Mouse (Mus musculus) T-helper 17 cell (primary cell): ENCODE data around the gene Calr3.

Experiments
- in situ Hi-C, 2 experiments: fragments of 300-600 bp; cut with MboI, MseI; formaldehyde crosslinking; loops; 1 replicate in 1 of 2; 2 replicates in 1 of 2; pipeline ENCODE4 v1.15.1; 2025; ENCODE audit warnings: high pct_unique_total_duplicates in 2 of 2

Gene Calr3

DNA sequence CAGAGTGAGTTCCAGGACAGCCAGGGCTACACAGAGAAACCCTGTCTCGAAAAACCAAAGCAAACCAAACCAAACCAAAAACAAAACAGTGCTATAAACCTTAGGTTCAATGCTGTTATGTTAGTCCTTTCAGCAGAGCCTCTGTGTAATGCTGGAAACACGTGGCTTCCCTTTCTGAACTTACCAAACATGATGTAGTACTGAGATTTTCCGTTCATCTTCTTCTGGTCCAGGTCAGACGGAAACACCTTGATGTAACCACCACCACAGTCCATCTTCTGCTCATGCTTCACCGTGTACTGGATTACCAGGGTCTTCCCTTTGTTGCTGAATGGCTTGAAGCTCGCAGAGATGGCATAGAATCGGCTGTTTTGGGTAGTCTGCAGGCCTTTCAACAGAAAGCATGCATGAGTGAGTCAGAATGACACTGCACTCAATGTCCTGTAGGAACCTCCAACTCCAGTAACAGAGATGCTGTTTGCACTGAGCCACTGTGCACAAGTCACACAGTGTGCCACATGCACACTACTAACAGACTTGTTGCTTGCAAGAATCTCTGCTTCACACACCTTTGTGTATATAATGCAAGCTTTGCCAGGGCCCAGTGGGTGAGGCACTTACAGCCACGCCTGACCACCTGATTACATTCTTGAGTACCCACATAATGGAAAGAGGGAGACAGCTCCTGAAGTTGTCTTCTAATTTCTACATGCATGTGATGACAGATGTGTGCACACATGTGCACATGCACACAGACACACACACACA is 5.2 kb downstream of the Calr3 start:
- in situ Hi-C loops = no loop called here

DNA sequence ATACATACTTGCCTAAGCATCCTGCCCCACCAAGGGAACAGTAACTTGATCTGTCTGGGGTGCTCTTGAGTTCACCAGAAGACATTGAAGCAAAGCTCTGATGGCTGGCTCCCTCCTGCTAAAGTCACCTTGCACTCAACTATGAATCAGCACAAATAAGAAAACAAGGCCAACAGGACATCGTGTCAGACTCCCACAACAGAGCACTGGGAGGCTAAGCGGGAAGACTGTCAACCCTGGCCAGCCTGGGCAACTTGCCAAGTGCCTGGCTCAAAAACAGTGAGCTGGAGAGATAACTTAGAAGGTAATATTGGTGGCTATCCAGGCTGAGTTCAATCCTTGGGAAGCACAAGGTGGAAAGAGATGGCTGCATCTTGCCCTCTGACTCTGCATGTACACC is 8.7 kb downstream of the Calr3 start:
- in situ Hi-C loops = no loop called here

DNA sequence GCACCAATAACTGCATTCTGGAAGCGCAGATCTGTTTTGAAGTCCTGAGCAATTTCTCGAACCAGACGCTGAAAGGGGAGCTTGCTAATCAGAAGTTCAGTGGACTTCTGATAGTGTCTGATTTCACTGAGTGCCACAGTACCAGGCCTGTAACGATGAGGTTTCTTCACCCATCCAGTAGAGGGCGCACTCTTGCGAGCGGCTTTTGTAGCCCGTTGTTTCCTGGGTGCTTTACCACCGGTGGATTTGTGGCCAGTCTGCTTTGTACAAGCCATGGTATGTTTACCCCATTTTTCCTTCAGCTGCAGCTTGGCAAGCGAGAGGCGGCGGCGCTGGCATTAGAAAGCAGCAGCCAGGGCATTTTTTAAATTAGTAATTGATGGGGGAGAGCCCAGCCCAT is 14.0 kb downstream of the Calr3 start:
- in situ Hi-C loops = no loop called here

DNA sequence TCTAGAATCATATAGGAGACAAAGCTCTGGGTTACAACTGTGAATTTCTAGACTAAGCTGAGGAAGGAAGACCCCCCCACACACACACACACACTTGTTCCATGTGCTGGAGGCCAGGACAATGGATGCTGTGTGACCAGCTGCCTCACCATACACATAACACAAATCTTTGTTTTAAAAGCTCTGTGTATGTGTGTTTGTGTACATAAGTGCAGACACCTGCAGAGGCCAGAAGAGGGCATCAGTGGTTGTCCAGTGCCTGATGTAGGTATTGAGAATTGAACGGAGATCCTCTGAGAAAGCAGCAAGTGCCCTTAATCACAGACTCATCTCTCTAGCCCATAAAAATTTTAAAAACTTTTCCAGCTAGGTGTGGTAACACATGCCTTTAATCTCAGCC is 20.7 kb downstream of the Calr3 start:
- in situ Hi-C loops = no loop called here

DNA sequence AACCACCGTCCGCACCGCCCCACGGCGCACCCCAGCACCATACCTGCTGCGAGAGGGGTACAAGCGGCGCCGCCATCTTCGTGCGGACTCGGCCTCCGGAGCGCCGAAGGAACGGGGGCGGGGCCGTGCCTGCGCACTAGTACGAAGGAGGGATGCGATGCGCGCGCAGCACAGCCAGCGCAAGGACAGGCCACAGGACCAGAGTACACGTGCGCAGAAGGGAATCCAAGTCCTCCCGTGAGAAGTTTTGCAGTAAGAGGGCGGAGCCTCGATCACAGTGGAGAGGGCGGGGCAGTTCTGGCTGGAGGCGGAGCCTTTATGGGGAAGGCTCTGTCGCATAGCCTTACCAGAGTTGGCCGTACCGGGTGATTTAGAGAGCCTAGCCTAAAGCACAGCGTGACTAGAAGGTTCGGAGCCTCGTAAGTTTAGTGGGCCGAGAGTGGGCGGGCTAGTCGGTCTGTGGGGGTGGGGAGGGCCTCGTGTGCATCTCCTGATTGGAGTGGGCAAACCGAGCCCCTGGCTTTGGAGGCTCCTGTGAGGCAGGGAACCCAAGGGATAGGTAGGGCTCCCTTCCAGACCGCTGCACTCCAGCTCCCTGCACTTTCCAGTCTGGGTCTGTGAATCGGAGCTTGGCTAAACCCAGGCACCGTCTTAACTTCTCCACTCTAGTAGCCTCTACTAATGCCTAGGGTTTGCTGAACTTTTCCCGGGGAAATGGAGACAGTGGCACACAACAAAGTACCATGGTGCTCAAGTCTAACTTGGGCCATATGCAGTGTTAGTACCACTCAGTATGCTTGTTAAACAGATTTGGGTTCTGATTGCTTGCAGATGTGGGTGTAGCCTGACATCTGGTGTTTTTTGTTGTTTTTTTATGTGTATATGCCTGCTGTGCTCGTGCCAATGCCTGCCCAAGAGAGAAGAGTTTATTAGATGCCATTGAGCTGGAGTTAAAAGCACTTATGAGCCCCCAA is 22.0 kb downstream of the Calr3 start, which contains the start of gene Eps15l1:
TSS of gene Eps15l1 (minus strand) at position 99 of the 974 bp plus-strand sequence.
- in situ Hi-C loops = no loop called here

DNA sequence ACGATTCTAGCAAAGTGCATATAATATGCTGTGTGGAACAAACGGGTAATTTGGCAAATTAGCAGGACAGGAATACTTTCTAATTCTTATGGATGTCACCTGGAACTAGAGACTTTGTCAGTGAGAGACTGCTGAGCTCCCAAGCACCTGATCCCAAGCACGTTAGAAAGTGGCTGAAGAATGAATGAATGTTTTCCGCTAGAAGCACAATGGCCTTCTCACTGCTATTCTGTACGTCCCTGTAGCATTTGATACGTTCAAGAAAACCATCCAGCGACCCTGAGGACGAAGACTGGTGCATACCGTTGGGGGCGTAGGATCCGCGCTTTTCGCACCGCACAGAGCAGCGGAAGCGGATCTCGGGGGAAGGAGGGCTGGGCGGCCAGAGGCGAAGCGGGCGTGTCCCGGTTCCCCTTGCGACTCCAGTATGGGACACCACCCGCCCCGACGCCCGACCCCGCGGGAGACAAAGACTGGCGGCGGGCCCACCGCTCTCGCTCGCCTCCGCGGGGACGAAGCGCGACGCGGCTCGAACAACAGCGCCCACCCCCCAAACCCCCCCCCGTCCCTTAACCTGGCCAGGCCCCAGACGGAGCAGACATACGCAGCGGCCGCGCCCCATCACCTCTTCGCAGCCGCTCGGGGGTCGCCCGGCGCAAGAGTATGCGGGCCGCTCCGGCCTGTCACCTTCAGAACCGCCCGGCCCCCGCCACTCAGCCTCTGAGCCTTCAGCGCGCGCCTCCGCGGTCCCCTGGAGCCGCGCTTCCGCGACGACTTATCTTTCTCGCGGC is 22.9 kb downstream of the Calr3 start:
- in situ Hi-C loops = no loop called here

DNA sequence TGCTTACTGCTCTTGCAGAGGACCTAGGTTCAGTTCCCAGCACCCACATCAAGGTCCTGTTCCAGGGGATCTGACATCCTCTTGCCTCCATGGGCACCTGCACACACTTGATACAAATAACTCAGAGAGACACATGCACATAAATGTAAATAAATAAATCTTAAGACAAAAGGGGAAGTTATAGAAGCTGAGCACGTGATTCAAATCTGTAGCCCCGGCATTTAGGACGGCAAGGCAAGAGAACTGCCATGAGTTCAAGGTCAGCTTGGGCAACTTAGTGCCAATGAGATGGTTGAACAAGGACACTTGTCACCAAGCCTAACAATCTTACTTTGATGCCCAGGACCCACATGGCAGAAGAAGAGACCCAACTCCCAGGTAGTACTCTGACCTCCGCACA is 25.6 kb downstream of the Calr3 start:
- in situ Hi-C loops = loop anchor here in 1 of 2 experiments (5.0 kb wide), 1 partner anchor 224 kb away; no protein-coding TSS in a partner anchor

DNA sequence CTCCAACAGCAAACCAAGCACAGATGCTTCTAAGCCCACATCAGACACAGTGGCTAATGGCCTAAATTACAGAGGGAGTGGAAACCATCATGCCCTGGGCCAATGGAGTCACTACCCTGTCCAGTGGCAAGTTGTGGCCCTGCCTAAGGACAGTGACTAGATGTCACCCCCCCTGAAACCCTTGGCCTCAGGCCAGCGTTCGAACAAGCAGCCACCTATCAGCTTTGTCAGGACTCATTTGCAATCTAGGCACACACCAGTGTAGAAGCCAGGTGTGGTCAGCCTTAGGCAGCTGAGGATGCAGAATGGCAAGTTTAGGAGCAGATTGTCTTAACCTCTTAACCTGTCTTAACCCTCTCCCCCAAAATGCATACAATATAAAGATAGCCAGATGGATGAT is 28.4 kb downstream of the Calr3 start:
- in situ Hi-C loops = loop anchor here in 1 of 2 experiments (5.0 kb wide), 1 partner anchor 227 kb away; no protein-coding TSS in a partner anchor

DNA sequence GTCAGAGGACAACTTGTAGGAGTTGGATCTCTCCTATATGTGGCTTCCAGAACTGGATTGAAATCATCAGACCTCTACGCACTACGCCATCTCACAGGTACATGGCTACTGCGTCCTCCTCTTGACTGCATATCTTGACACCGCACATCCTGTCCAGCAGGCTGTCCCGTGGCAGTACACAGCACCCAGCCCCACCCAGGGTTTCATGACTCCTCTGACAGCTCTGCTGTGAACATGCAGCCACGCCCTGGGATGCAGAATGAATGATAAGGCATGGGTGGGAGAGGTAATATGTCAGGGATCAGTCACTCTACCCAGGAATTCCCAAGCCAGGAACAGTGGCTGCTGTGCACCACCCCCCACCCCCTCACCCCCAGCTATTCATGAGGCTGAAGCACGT is 29.8 kb downstream of the Calr3 start:
- in situ Hi-C loops = no loop called here

DNA sequence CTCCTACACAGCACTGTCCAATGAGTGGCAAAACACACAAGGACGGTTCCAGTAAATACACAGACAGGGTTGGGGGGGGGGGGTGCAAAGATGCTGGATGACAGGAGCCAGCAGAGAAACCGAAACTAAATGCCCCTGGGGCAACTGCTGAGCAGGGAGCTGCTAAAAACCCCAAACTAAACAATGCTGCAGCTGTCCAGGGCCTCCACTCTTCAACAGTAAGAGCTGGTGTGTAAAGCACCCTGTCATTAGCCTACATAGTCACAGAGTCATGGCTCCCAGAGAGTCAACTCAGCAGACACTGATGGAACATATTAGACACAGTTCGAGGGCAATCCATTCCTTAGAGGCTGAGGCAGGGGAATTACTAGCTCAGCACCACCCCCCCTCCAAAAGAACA is 34.2 kb downstream of the Calr3 start:
- in situ Hi-C loops = no loop called here

DNA sequence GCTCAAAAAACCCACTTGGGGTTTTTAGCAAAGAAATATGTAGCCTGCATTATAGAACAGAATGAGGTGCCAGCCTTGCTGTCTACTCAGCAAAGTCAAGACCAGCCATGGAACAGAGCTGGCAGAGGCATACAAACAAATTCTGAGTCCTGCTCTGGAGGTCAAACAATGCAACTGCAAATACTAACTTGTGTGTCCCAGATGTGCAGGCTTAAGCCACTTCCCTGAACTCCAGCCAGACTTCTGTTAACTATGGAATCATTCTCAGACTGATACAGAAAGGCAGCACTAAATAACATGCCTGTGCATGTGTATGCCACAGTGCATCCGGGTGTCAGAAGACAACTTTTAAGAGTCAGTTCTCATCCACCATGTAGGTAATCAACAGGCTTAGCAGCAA is 35.8 kb downstream of the Calr3 start:
- in situ Hi-C loops = no loop called here

DNA sequence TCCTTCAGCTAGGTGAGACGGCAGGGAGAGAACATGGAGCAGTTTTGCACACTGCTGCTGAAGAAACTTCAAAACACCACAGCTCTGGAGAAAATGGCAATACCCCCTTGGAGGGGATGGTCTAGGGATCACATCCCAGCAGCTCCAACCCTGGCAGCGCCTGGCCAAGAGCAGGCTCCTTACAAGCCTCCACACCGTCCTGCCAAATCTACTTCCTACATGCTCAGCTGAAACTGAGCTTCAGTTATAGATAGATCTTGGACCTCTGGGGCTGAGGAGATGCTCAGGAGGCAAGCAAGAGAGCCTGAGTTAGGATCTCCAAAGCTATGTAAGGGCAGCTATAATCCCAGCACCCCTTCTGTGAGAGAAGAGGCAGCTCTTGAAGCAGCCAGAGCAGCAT is 40.7 kb downstream of the Calr3 start:
- in situ Hi-C loops = no loop called here

DNA sequence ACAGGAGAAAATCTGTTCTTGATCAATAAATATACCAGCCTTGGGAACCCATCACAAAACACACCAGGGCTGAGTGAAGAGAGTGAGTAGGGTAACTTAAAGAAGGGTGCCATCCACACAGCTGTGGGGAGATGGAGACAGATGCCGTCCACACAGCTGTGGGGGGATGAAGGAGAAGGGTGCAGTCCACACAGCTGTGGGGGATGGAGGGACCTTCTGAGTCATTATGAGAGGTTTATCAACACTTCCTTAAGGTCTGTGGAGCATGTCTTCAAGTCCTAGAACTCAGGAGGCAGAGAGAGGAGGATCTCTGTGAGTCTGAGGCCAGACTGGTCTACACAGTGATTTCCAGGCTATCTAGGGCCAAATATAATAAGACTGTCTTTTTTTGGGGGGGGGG is 42.3 kb downstream of the Calr3 start:
- in situ Hi-C loops = no loop called here

DNA sequence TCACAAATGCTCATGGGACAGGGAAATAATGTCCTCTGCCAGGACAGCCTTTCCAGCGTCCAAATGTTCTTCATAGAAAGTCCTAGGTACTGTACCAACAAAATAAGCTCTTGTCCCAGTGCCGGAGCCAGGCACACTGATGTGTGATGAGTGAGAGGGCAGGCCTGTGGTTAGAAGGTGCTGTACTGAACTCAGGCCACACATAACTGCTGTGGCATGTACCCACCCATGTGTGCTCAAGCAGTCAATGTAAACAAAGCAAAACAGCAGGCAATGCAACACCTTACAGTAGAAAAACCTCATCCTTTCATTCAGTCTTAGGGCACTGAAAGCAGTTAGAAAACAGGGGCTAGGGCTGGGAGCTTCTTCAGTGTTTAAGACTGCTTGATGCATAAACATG is 57.9 kb downstream of the Calr3 start:
- in situ Hi-C loops = loop anchor here in 1 of 2 experiments (10.0 kb wide), 1 partner anchor 581 kb away; no protein-coding TSS in a partner anchor

DNA sequence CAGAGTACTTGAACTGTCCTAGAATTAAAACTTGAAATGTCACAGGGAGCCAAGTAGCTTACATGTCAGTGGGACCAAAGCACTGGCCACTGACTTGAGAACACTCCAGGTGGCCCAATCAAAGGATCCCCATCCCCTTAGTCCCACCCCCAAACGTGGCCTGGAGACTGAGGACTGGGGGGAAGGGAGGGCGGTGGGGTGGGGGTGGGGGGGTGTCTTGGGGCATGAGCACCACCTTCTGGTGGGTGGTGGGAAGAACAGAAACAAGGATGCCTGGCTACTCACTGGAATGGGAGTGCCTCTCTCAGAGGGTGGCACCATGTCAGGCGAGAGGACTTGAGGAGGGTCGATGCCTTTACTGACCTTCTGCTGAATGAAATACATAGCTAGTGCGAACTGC is 61.3 kb downstream of the Calr3 start:
- in situ Hi-C loops = loop anchor here in 1 of 2 experiments (10.0 kb wide), 1 partner anchor 578 kb away; no protein-coding TSS in a partner anchor

DNA sequence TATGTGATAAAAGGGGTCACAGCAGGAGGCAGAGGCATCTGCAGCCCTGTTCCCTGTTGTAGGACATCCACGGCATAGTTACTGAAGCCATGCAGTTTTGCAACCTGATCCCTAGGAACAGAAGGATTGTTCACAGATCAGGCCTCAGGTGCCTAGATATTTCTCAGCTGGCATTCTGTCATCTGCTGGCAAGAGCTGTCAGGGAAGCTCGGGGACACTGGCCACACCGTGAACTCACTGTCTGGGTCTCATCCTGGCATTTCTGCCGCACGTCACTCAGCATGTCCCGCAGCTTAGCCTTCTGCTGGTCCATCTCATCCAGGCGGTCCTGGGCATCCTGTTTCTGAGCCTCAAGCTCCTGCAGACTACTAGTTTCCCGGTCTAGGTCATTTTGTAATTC is 63.0 kb downstream of the Calr3 start:
- in situ Hi-C loops = loop anchor here in 1 of 2 experiments (10.0 kb wide), 1 partner anchor 576 kb away; no protein-coding TSS in a partner anchor

DNA sequence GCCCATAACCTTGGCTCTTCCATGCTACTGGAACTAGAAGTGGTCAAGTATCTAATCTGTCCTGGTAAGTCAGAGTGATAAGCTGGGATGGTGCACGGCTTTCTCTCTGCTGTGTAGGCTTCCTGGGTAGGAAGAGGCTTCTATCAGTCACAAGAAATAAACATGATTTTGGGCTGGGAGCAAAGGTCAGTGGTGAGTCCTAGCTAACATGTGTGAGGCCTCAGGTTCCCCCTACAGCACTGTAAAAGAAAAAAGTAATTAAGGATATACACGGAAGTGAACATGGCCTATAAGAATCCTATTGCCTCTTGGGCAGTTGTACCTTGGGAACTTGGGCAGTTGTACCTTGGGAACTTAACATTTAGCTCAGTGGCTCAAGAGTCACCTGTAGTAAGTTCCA is 66.8 kb downstream of the Calr3 start:
- in situ Hi-C loops = no loop called here

DNA sequence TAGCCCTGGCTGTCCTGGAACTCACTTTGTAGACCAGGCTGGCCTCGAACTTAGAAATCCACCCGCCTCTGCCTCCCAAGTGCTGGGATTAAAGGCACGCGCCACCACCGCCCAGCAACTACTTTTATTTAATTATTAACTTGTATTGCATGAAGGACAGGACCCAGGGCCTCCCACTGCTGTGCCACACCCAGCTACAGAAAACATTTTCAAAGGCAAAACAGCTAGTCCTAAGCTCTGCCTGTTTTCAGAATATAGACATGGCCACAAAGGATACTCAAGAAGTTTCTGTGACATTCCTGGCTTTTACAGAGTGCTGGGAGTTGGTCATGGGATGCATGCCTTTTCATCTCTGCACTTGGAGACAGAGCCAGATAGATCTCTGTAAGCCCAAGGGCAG is 67.4 kb downstream of the Calr3 start:
- in situ Hi-C loops = no loop called here

DNA sequence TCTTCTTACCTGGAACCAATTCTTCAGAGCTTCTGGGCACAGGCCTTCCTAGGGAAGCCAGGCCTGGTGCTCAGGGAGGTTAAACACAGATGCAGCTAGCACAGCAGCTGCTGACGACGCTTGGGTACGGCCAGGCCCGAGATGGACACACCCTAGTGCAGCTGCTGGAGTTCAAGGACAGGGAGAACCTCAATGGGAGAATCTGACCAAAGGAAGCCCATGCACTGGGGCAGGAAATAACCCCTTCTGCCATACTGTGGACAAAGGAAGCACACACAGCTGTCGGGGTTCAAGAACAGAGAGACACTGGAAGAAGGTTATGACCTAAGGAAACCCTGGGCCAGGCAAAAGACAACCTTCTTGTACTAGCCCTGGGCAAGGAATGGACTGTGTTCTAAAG is 68.5 kb downstream of the Calr3 start:
- in situ Hi-C loops = no loop called here
